Mouse (Mus musculus) intestine, embryonic 14.5 days (tissue): ENCODE measurements around the gene Efcab6. TPM values are rescaled to one million over a fixed set of nuclear protein-coding genes. Genes with fewer than 3 reads are reported as not detected.

Experiments
- ATAC-seq: fragments of 200-750 bp; cut with Nextera tagmentation; replicated peaks from 2 replicates; pipeline ENCODE4 v1.8.0; 2017; ENCODE audit warnings: low read depth, moderate number of reproducible peaks, moderate TSS enrichment, moderate library complexity; ENCODE audit not compliant: low FRiP score, low TSS enrichment
- DNase-seq: peaks from one replicate; pipeline ENCODE4 v3.0.0-alpha.2; 2018; ENCODE audit warnings: low spot score
- H3K27ac ChIP-seq: fragments of 300-500 bp; sonication (generic); 2 replicates; pipeline ENCODE4 v1.5.1; 2014; ENCODE audit warnings: low read depth, mild to moderate bottlenecking, control low read depth
- H3K27me3 ChIP-seq: fragments of 300-500 bp; sonication (generic); replicated peaks from 2 replicates; pipeline ENCODE4 v1.6.1; 2014; ENCODE audit warnings: low read length, control low read depth; ENCODE audit not compliant: control insufficient read depth, insufficient read depth
- H3K36me3 ChIP-seq: fragments of 300-500 bp; sonication (generic); 2 replicates; pipeline ENCODE4 v1.6.1; 2014; ENCODE audit warnings: low read length, control low read depth; ENCODE audit not compliant: control insufficient read depth, insufficient read depth
- H3K4me1 ChIP-seq: fragments of 300-500 bp; sonication (generic); replicated peaks from 2 replicates; pipeline ENCODE4 v1.6.1; 2014; ENCODE audit warnings: low read length, control low read depth, mixed read lengths; ENCODE audit not compliant: control insufficient read depth, insufficient read depth
- H3K4me2 ChIP-seq: fragments of 300-500 bp; sonication (generic); 2 replicates; pipeline ENCODE4 v1.6.1; 2014; ENCODE audit warnings: low read length
- H3K4me3 ChIP-seq: fragments of 300-500 bp; sonication (generic); 2 replicates; pipeline ENCODE4 v1.5.1; 2014; ENCODE audit warnings: low read depth, low read length, control low read depth, mixed read lengths
- H3K9ac ChIP-seq: fragments of 300-500 bp; sonication (generic); 2 replicates; pipeline ENCODE4 v1.6.1; 2014; ENCODE audit warnings: mild to moderate bottlenecking, low read length
- H3K9me3 ChIP-seq: fragments of 300-500 bp; sonication (generic); 2 replicates; pipeline ENCODE4 v1.6.1; 2016; ENCODE audit warnings: low read length, control low read depth; ENCODE audit not compliant: control insufficient read depth
- WGBS: fragments of 180-500 bp; shearing (Covaris S2); extraction: QIAGEN DNeasy Blood & Tissue Kit; methylation state at CpG from one replicate; pipeline ENCODE4 v1.1.7; 2014; 5-methylcytosine and 5-hydroxymethylcytosine counted together
- polyA plus RNA-seq: library from polyadenylated mRNA; unstranded; fragments of >200 nt; fragmentation: Nextera tagmentation; extraction: Ambion mirVana; gene quantifications from 2 replicates; pipeline ENCODE4 v1.2.1, GENCODE M21; 2014

Gene Efcab6
- polyA plus RNA-seq, 1 experiment from 2014 or later, result 0.27 TPM

GRCm38 (mm10) chr15:84073058-84073457, 7.9 kb upstream of the Efcab6 start:
- no peak for ATAC-seq
- Histone ChIP-seq H3K4me3 (no peak overlapping the region), H3K27ac (no peak overlapping the region), H3K9ac (no peak overlapping the region), H3K27me3 (peaks cover 42% of the 10 kb centered on the region), H3K36me3 (no peaks in the 10 kb centered on the region), H3K9me3 (no peaks in the 10 kb centered on the region), H3K4me2 (no peak overlapping the region), H3K4me1 (no peaks in the 10 kb centered on the region; the same call in 1 of the 2 replicates)
- 18% methylated on average over 8 of the region's 8 CpGs for WGBS
- no peak for DNase-seq

- ATAC-seq (no peak), DNase-seq (peak; percentile 75)
- H3K4me2 ChIP-seq, result no peak overlapping the region
- H3K9ac ChIP-seq, result no peak overlapping the region
- no peak overlapping the region for H3K27ac ChIP-seq
- peaks cover 45% of the 10 kb centered on the region for H3K27me3 ChIP-seq
- H3K9me3 ChIP-seq, result no peaks in the 10 kb centered on the region
- H3K4me1 ChIP-seq, result no peaks in the 10 kb centered on the region; the same call in 1 of the 2 replicates
- H3K4me3 ChIP-seq, result no peak overlapping the region
- no peaks in the 10 kb centered on the region for H3K36me3 ChIP-seq
- 28% methylated on average over 7 of the region's 7 CpGs for WGBS
Measured at GRCm38 (mm10) chr15:84072226-84072625, 7.0 kb upstream of the Efcab6 start.

- ATAC-seq (no peak), DNase-seq (no peak)
- Histone ChIP-seq H3K9me3 (0 out of 2 replicates have a peak, but pooled peaks cover 3% of the 10 kb centered on the region), H3K9ac (no peak overlapping the region), H3K4me2 (0 out of 2 replicates have a peak overlapping the region, but pooled peaks have one; percentile 3), H3K27me3 (peaks cover 52% of the 10 kb centered on the region), H3K27ac (no peak overlapping the region), H3K36me3 (no peaks in the 10 kb centered on the region), H3K4me1 (no peaks in the 10 kb centered on the region; the same call in 1 of the 2 replicates), H3K4me3 (no peak overlapping the region)
- WGBS, result 3% methylated on average over 13 of the region's 13 CpGs
Measured at GRCm38 (mm10) chr15:84070116-84070676, 5.0 kb upstream of the Efcab6 start.

GRCm38 (mm10) chr15:84069455-84070050, 4.4 kb upstream of the Efcab6 start:
- Histone ChIP-seq H3K27ac (no peak overlapping the region), H3K36me3 (no peaks in the 10 kb centered on the region), H3K27me3 (peaks cover 55% of the 10 kb centered on the region), H3K9me3 (0 out of 2 replicates have a peak, but pooled peaks cover 3% of the 10 kb centered on the region), H3K4me2 (0 out of 2 replicates have a peak overlapping the region, but pooled peaks have one; percentile 3), H3K4me3 (no peak overlapping the region), H3K9ac (no peak overlapping the region), H3K4me1 (no peaks in the 10 kb centered on the region; the same call in 1 of the 2 replicates)
- ATAC-seq, result no peak
- DNase-seq, result no peak
- 10% methylated on average over 16 of the region's 16 CpGs for WGBS

- Histone ChIP-seq H3K27me3 (peaks cover 44% of the 10 kb centered on the region), H3K9me3 (0 out of 2 replicates have a peak, but pooled peaks cover 3% of the 10 kb centered on the region), H3K4me3 (no peak overlapping the region), H3K27ac (no peak overlapping the region), H3K36me3 (no peaks in the 10 kb centered on the region), H3K4me1 (no peaks in the 10 kb centered on the region; the same call in 1 of the 2 replicates), H3K9ac (no peak overlapping the region), H3K4me2 (no peak overlapping the region)
- no peak for DNase-seq
- WGBS, result 70% methylated on average over 4 of the region's 4 CpGs
- ATAC-seq, result no peak
Measured at GRCm38 (mm10) chr15:84065701-84066100, 522 bp upstream of the Efcab6 start.

- H3K27ac ChIP-seq, result no peak overlapping the region
- DNase-seq (no peak), ATAC-seq (no peak)
- H3K36me3 ChIP-seq, result no peaks in the 10 kb centered on the region
- H3K4me1 ChIP-seq, result no peaks in the 10 kb centered on the region
- no peak overlapping the region for H3K9ac ChIP-seq
- 80% methylated on average over 6 of the region's 6 CpGs for WGBS
- no peak overlapping the region for H3K4me3 ChIP-seq
- no peaks in the 10 kb centered on the region for H3K9me3 ChIP-seq
- H3K27me3 ChIP-seq, result no peaks in the 10 kb centered on the region
- H3K4me2 ChIP-seq, result no peak overlapping the region
Measured at GRCm38 (mm10) chr15:84058841-84059240, 6.3 kb downstream of the Efcab6 start.

GRCm38 (mm10) chr15:84056083-84056482, 9.1 kb downstream of the Efcab6 start:
- WGBS, result 65% methylated on average over 5 of the region's 5 CpGs
- Histone ChIP-seq H3K4me3 (no peak overlapping the region), H3K9ac (no peak overlapping the region), H3K4me2 (no peak overlapping the region), H3K4me1 (no peaks in the 10 kb centered on the region), H3K27me3 (no peaks in the 10 kb centered on the region), H3K36me3 (no peaks in the 10 kb centered on the region), H3K9me3 (no peaks in the 10 kb centered on the region), H3K27ac (no peak overlapping the region)
- DNase-seq (no peak), ATAC-seq (no peak)

GRCm38 (mm10) chr15:84053859-84054258, 11.3 kb downstream of the Efcab6 start:
- H3K9ac ChIP-seq, result no peak overlapping the region
- WGBS, result 36% methylated on average over 9 of the region's 9 CpGs
- H3K4me3 ChIP-seq, result no peak overlapping the region
- H3K9me3 ChIP-seq, result no peaks in the 10 kb centered on the region
- H3K27me3 ChIP-seq, result no peaks in the 10 kb centered on the region
- H3K4me1 ChIP-seq, result no peaks in the 10 kb centered on the region
- no peak overlapping the region for H3K27ac ChIP-seq
- DNase-seq, result peak; percentile 92
- H3K36me3 ChIP-seq, result no peaks in the 10 kb centered on the region
- no peak overlapping the region for H3K4me2 ChIP-seq
- ATAC-seq, result peak; percentile 50; the same call in 1 of the 2 replicates

- no peak overlapping the region for H3K4me3 ChIP-seq
- 88% methylated on average over 4 of the region's 4 CpGs for WGBS
- DNase-seq (no peak), ATAC-seq (no peak)
- no peaks in the 10 kb centered on the region for H3K9me3 ChIP-seq
- H3K27me3 ChIP-seq, result no peaks in the 10 kb centered on the region
- H3K27ac ChIP-seq, result no peak overlapping the region
- no peak overlapping the region for H3K4me2 ChIP-seq
- H3K36me3 ChIP-seq, result no peaks in the 10 kb centered on the region
- no peaks in the 10 kb centered on the region for H3K4me1 ChIP-seq
- H3K9ac ChIP-seq, result no peak overlapping the region
Measured at GRCm38 (mm10) chr15:84053240-84053639, 11.9 kb downstream of the Efcab6 start.
